Mouse (Mus musculus) cerebellum, postnatal 25 days (tissue): ENCODE measurements around the gene Krt35.

Experiments
- DNase-seq, 2 experiments: peaks; one replicate each; pipeline ENCODE4 v3.0.0; 2021; ENCODE audit warnings: mixed read lengths in 2 of 2

The Krt35 gene

DNA sequence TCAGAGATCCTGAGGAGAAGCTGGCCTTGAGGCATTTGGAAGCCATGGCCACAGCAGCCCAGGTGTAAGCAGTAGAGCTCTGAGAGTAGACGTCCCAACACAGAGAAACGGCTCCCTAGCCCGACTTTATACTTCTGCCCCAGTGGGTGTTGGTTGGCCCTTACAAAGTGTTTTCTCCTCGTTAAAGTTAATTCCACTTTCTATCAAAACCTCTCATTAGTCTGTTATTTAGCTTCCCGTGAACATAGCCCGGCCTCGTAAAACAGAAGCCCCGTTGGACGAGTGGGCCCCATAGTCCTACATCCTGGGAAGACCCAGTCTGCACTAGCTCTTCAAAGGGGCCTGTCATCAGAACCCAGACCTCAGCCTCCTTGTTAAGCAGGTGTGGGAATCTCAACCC lies at the start of gene Krt35:
TSS of gene Krt35 (minus strand) at position 101 of the 400 bp plus-strand sequence.
- DNase-seq, result no peak

DNA sequence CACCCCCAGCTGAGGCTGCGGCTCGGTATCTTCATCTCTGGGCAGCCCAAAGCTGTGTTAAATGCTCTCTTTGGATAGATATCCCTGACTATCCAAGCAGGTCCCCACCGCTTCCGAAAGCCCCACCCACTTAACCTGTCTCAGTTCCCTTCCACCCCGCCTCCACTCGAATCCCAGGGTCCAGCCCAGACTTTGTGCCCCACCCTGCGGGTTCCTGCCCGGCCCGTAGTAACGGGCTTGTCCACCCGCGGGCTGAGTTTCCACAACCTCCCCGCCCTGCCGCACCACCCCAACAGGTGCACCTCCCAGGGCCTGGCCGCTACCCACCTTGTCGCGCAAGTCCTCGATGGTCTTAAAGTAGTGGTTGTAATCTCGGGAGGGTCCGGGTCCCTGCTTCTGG lies 49.1 kb upstream of the Krt35 start:
- no peak for DNase-seq

DNA sequence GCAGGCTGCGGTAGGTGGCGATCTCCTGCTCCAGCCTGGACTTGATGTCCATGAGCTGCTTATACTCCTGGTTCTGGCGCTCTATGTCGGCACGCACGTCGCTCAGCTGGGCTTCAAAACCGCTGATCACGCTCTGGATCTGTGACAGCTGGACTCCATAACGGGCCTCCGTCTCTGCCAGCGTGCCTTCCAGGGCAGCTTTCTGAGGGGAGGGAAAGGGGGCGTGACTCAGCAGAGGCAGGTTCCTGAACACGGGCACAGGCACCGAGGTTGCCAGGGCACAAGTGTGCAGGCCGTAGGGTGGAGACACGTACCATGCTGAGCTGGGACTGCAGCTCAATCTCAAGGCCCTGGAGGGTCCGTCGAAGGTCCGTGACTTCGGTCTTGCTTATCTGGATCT lies 44.9 kb upstream of the Krt35 start:
- DNase-seq, result no peak

DNA sequence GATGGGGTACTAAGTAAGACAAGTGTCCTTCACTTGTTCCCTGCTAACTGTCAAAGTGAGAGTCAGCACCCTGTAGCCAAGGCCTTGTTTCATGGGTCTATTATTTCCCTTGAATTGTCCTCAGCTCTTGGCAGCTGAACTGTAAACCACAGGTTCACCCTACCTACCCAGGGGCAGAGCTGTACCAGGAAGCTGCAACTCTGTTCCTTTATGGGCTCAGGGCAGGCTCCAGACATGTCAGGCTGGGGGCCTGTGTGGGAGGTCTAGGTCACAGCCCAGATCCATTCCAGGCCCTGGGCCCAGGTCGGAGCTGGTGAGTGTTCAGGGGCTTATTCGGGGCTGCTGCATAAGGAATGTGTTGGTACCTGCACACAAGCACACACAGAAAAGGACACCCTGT lies 43.4 kb upstream of the Krt35 start:
- no peak for DNase-seq

DNA sequence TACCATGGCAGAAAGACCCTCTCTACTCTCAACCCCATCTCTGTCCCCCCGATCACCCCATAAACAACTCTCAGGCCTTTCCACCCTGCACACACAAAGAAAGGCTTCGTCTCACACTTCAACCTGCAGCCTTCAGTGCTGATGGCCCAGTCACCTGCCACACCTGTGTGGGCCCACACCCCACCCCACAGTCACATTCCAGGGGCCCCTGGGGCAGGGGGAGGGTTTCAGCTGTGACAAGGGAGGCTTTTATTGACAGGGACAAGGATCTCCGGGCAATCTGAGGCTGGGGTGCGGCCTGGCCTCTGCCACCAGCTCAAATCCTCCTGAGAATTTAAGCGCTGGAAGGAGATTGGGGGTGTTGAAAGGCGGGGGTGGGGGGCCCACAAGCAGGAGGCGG lies 42.8 kb upstream of the Krt35 start:
- DNase-seq, result no peak

DNA sequence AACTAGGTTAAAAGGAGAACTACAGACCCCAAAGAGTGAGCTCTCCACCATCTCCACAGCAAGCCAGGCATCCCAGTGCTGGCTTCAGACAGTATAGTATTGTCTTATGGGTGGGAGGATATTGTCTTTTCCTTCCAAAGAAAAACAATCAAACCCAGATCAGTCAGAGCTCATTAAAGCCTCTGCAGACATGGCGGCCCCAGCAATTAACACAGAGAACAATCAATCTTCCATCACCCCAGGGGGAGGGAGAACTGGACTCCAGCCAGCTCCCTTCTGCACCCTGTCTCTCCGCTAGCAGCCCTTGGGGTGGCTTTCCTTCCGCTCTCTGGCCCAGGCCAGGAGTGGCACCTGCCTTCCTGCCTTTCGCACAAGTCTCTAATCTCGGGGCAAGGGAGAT lies 41.7 kb upstream of the Krt35 start:
- DNase-seq, result no peak

DNA sequence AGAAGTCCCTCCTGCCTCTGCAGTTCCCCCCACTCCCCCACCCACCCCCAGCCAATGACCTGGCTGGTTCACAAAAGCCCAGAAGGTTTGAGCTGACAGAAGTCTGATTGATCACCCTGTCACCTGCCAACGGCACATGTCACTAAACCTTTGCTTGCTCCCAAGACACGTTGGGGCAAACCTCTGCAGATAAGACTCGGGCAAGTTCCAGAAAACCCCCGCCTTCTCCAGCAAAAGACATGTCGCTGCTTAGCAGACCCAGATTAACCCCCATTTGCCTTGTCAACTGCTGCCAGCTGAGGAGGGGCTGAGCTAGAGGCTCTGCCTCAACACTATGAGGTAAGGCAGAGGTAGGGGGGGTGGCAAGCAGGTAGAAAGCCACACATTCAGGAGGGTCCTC lies 40.5 kb upstream of the Krt35 start:
- DNase-seq, result no peak

DNA sequence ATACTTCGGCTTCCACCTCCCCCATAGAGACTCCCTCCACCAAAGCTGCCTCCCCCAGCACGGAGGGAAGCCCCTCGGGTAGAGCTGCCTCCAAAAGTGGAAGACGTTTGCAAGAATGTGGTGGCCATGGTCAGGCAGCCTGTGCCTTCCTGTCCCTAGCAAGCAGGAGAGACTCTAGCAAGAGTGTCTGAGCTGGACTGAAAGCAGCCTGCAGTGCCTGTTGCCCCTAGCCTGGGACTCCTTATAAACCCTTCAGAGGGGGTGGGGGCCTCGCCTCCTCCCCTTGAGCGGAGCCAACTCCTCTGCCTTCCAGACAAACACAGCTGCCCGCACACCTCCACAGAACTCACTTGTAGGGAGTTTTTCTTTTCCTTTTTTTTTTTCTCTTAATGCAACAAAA lies 39.7 kb upstream of the Krt35 start, which contains the start of gene Krt15:
TSS of gene Krt15 (minus strand) at position 198 of the 400 bp plus-strand sequence.
- DNase-seq, result no peak

DNA sequence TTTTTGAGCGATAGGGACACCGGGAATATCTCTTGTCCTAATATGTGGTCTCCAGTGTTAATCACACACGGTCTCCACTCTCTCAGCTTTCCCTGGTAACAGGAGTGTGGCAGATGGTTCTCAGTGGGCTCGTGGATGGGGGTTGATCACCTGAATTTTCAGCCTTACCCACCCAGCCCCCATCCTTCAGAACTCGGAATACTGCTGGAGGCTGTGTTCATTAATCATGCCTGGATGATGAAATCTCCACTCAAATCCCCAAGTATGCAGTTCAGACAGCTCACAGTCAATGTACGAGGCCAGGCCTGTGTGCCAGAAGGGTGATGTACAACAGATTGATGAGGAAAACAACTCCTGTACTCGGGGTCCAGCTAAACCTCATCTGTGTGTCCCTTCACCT lies 28.9 kb upstream of the Krt35 start:
- no peak for DNase-seq

DNA sequence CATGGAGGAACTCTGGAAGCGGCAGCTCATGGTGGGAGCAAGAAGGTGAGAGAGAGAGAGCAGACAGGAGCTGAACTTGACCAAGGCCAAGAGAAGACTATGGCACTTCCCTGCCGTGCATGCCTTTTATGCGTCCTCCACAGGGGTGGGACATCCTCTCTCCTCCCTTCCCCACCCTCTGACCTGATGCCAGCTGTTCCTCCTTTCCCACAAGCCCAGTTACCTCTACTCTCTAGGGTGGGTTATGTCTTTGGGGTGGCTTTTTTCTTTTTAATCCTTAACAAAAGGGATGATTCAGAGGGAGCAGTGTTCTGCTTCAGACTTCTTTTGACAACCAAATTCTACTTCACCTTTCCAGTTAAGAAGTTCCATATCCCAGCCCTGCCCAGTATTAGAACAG lies 25.4 kb upstream of the Krt35 start, which contains the start of gene Krt13:
TSS of gene Krt13 (minus strand) at position 101 of the 400 bp plus-strand sequence.
- no peak for DNase-seq

DNA sequence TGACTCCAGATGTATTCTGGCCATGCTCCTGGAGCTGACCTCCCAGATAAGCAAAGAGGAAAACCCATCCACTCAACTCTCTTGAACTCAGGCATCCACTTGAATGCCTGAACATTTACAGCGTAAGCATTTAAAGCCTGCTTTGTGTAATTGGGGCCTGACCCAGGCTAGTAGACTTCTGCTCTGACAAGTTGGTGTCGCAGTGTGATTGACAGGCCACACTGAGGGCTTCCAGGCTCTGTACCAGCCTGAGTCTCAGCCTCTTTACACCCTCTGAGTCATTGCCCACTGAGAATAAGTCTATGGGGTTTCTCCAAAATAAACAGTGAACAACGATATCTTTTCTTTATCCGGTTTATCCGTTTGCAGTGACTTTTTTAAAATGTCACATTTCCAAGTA lies 24.3 kb upstream of the Krt35 start:
- no peak for DNase-seq

DNA sequence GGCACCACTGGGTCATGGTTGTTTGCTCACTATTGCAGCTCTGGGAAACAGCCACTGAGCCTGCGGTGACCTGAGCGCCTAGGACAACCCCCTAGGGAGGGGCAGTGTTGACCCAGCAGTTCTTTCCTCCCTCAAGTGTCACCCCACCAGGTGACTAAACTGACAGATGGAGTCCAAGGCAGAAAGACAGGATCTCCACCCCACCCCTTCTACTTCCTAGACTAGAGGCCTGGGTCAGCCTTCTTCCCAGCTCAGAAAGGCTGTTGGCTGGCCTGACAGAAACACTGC lies 17.6 kb upstream of the Krt35 start:
- DNase-seq, result no peak

DNA sequence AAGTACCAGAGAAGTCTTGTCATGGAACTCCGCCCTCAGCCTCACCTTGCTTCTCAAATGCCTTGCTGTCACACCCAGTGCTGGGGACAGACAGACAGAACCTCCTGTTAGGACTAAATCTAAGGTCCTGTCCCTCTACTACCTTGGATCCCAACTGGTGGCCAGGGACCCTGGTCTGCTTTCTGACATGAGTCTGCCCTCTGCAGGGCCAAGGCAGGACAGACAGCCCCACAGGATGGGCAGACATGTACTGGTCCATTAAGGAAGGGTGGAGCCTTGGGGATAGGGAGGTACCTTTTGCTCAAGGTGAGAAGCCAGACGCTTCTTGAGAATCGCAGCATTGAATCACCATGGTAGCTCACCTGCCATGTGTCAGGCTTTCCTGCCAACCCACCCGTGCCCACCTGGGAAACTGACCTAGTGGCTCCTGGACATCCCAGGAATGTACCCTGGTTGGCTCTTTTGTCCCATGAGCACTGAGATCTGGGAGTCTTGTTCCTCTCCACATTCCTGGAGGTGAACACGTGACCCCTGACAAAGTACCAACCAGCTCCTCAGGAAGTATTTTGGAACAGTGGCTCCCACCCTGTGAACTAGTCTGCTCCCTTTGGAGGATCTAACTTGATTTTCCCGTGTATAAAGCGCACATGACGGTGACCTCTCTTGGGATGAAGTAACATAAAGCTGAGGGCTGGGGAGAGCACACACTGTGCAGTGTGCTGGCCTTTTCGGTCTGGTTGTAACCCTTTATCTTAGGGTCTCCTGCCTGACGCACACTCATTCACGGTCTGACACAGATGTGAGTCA lies 17.1 kb upstream of the Krt35 start:
- no peak for DNase-seq

DNA sequence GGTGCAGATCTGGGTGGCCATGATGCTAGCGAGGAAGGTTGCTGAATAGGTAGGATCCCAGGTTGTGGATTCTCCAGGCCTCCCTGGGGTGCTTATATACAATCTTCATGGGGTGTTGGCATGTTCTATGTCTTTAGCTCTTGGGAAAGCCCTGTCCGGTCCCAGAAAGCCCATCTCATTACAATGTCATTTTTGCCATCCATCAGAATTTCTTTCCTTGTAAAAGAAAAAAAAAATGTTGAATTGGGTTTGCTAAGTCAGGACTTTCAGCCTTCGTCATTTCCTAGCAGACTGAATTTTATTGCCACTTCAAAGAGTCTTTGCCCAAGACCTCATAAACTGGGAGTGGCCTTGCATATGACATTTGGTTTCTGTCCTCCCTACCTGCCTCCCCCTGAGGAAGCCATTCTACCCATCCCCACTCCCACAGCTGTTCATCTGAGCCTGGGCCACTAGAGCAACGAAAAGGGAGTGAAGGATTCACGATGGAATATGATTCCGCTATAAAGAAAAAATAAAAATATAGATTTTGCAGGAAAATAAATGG lies 9.6 kb upstream of the Krt35 start, which contains the start of gene Krt36:
TSS of gene Krt36 (minus strand) at position 51 of the 547 bp plus-strand sequence.
- DNase-seq, result no peak

DNA sequence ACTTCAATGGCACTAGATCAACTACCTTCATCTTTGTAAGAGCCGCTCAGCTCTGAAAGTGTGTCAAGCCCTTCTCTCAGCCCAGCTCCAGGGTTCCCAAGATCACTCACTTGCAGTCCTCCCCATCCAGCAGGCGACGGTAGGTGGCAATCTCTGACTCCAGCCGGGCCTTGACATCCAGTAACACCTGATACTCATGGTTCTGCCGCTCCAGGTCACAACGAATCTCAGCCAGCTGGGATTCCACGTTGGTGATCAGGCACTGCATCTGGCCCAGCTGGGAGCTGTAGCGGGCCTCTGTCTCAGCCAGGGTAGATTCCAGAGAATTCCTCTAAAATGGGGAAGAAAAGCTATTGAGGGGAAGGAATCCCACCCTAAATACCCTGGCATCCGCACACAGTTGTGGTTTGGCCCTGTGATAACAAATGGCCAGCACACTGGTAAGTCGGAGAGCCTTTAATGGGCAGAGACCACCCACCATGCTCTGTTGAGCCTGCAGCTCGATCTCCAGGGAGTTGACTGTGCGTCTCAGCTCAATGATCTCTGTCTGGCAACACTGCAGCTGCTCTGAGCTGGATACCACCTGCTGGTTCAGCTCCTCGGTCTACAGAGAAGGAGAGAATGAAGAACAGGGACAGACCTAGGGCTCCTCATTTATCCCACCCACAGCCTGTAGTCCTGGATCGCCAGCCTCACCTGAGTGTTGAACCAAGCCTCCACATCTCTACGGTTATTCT lies 6.8 kb upstream of the Krt35 start:
- no peak for DNase-seq

DNA sequence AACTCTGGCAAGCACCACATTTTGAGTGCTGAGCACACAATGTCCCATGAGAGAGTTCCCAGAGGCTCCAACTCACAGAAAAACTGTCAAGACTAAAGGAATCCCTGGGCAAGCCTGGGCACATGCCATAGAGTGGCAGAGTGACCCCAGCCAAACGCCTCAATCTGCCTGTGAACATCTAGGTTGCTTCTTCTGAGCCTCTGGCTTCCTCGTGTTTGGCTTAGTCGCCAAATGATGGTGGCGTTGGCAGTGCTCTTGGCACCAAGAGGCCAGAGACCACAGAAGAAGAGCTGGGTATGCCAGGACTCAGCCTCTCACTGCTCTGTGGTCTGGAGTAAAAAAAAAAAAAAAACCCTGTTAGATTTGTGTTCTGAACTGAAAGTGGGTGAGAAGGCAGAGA lies 4.3 kb upstream of the Krt35 start:
- DNase-seq, result no peak

DNA sequence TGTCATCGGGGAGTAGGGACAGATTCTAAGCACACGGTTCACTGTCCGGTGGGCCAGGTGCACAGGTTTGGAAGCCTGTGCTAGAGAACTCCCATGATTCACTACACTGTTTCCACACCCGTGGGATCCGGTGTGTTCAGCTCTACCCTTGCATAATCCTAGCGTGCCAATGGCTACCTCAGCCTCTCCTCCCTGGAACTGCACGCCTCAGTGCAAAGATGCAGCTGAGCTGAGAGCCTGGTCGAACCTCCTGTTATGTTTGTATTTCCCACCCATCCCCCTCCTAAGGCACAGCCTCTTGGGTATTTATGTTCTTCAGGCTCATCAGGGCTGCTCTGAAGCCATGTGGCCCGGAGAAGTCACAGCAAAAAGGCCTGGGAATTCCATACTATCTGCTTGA lies 1.8 kb upstream of the Krt35 start:
- DNase-seq, result no peak

DNA sequence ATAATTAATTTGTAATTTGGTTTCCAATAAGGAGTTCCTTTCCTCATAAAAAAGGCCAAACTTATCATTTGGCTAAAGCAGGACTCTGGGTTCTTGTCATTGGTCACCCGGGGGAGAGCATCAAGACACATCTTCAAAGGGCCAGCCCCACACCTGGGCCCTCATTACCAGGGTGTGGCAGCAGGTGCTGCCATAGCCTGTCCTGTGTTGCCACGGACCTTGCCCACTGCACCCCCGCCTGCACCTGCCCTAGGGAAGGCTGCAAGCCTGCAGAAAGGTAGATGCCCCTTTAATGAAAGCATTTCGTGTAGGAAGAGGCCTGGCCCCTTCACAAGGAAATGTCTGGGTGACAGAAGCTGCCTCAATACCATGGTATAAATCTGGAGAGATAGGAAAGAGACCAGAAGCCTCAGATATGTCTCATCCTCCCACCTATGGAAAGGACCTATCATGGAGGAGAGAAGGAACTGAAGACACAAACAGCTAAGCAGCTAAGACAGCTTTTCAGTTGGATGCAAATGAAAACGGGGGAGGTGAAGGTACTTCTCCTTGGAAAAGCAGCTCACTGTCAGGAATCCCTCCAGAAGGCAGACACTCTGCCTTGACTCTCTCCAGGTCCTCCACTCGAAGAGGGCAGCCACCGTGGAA lies 7.5 kb downstream of the Krt35 start:
- no peak for DNase-seq

DNA sequence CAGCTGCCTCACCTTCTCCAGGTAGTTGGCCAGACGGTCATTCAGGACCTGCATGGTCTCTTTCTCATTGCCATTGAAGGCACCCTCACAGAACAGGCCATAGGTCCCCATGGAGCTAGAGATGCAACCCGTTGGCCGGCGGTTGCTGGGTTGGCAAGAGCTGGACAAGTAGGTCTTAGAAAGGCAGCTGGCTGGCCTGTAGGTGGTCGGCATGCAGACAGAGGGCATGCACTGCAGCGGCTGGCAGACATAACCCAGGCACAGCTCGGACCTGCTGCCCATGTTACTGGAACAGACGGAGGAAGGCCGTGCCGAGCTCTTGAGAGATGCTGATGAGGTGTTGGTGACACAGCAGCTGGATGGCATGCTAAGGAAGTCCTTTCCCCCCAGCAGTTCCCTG lies 8.2 kb downstream of the Krt35 start, which contains the start of gene Krt32:
TSS of gene Krt32 (minus strand) at position 366 of the 400 bp plus-strand sequence.
- DNase-seq, result no peak

DNA sequence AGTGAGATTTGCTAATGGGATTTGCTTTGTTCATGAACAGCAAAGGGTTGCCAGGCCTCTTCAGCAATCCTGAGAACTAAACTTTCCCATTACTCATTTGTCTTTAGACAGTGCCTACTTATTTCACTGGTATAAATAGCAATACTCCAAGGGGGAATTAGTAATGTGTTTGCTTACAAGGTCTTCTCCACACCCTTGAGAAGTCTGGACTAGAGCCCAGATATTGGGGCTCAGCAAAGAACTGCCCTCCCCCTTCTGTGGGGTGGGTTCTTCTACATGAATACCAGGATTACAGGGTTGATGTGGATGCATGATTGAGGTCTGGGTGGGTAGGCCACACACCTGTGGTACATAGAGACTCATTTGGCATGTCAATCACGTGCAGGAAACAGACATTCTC lies 22.2 kb downstream of the Krt35 start:
- no peak for DNase-seq

DNA sequence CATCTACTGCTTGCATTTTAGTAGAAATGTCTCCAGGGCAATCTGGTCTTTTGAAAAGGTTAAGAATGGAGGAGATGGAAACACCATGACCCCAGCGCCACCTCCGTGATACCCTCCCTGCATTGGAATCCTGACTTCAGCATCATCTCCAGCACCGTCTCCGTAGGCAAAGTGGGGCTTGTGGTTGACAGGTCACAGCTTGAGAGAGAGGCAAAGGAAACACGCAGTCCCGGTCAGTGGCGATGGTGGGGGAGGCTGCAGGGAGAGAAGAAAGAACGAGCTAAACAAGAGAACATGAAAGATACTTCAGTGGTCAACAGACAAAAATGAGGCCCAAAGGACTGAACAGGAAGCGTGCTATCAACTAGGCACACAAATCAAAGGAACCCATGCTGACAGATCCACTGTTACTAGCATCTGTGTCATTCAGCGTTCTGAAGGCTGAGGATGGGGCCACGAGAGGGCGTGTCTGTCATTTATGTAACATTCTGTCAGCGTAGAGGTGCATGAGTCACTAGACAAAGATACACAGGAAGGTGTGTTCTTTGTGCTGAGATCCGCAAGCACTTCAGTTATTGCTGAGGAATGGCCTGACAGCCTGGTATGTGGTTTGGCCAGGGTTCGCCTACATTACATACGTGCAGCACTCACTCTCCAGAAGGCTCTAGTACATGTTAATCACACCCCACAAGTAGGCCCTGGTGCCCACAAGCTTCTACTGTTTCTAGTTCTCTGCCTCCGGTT lies 28.6 kb downstream of the Krt35 start:
- DNase-seq, result no peak

DNA sequence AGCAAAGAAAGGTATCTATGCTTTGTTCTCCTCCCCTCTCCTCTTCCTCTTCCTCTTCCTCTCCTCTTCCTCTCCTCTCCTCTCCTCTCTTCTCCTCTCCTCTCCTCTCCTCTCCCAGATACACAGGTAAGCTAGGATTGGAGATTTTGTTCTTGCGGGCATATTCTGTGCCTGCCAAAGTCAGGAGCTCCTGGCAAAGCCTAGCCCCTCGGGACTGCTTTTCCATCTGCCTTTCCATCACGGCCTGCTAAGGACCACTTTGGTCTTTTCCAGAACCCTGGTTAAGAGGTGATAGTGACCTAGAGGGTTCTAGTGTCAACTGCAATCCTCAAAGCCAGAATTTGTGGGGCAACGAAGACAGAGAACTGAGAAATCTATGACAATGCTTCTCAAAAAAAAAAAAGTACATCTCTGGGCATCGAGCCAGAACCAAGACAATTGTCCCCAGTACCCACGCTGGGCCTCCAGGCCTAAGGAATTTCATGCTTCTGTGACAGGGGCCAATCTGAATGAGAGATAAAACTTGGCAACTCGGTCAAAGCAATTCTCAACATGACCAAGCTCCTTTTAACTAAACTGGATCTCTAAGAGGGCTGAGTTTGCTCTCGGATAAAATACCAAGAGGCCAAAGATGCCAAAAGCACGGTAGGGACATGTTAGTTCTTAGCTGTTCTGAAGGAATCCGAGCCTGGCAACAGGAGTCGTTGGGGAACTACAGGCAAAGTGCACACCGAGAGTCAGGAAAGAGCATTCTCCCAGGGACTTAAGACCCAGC lies 29.6 kb downstream of the Krt35 start:
- DNase-seq, result peak; percentile 15 to 35
